Mouse (Mus musculus) liver, embryonic 14.5 days (tissue): Measurements from ENCODE around the gene Limd2. TPM values are rescaled to one million over a fixed set of nuclear protein-coding genes. Genes with fewer than 3 reads are reported as not detected.
A peak's percentile ranks its signal among the peaks of the same experiment; 100 is the strongest.
"Not testable (repeated sequence)": the region's sequence is repeated elsewhere in the genome, so short reads cannot be mapped to it uniquely, and the experiment has no call there.

Experiments used
- ATAC-seq: fragments of 200-750 bp; cut with Nextera tagmentation; 2 replicates; pipeline ENCODE4 v1.8.0; 2017; ENCODE audit warnings: moderate number of reproducible peaks, mild to moderate bottlenecking, moderate library complexity; ENCODE audit not compliant: insufficient read depth
- DNase-seq, 3 experiments: peaks; one replicate each; pipeline ENCODE4 v3.0.0-alpha.2; 2012 to 2013; ENCODE audit warnings: low read depth in 3 of 3, low spot score in 3 of 3
- H3K27ac ChIP-seq: fragments of 300-500 bp; sonication (generic); 2 replicates; pipeline ENCODE4 v1.5.1; 2014; ENCODE audit warnings: moderate library complexity, mild to moderate bottlenecking, control low read depth, inconsistent platforms
- H3K27me3 ChIP-seq: fragments of 300-500 bp; sonication (generic); 2 replicates; pipeline ENCODE4 v1.6.1; 2014; ENCODE audit warnings: mild to moderate bottlenecking, low read length, moderate library complexity; ENCODE audit not compliant: control insufficient read depth, insufficient read depth
- H3K36me3 ChIP-seq: fragments of 300-500 bp; sonication (generic); replicated peaks from 2 replicates; pipeline ENCODE4 v1.6.1; 2014; ENCODE audit warnings: low read depth; ENCODE audit not compliant: control insufficient read depth, insufficient read depth
- H3K4me1 ChIP-seq, 2 experiments: fragments of 200-500 bp in 1 of 2; fragments of 300-500 bp in 1 of 2; sonication (generic) in 1 of 2; replicated peaks; 2 replicates each; pipeline ENCODE4 v1.6.1; 2012 to 2014; ENCODE audit warnings: antibody characterized with exemption in 1 of 2, inconsistent platforms in 1 of 2, low read length in 1 of 2; ENCODE audit not compliant: control insufficient read depth in 2 of 2, insufficient read depth in 2 of 2
- H3K4me2 ChIP-seq: fragments of 300-500 bp; sonication (generic); 2 replicates; pipeline ENCODE4 v1.6.1; 2014; ENCODE audit warnings: low read depth, mild to moderate bottlenecking, control low read depth, moderate library complexity
- H3K4me3 ChIP-seq, 2 experiments: fragments of 200-500 bp in 1 of 2; fragments of 300-500 bp in 1 of 2; sonication (generic) in 1 of 2; 2 replicates each; pipeline ENCODE4 v1.5.1; 2012 to 2014; ENCODE audit warnings: low read depth in 2 of 2, low read length in 2 of 2, mild to moderate bottlenecking in 2 of 2, control low read depth in 1 of 2, inconsistent platforms in 1 of 2, moderate library complexity in 1 of 2; ENCODE audit not compliant: insufficient read depth in 1 of 2
- H3K9ac ChIP-seq: fragments of 300-500 bp; sonication (generic); replicated peaks from 2 replicates; pipeline ENCODE4 v1.6.1; 2014; ENCODE audit warnings: mild to moderate bottlenecking, control low read depth, moderate library complexity
- H3K9me3 ChIP-seq: fragments of 300-500 bp; sonication (generic); 2 replicates; pipeline ENCODE4 v1.6.1; 2016; ENCODE audit warnings: low read length, mixed read lengths; ENCODE audit not compliant: control insufficient read depth
- CTCF ChIP-seq: IDR thresholded peaks from 2 replicates; pipeline ENCODE4 v1.5.1; 2016; ENCODE audit warnings: antibody characterized with exemption, low read depth, control low read depth
- EP300 ChIP-seq: IDR thresholded peaks from 2 replicates; pipeline ENCODE4 v1.6.1; 2016; ENCODE audit warnings: antibody characterized with exemption, low read depth
- WGBS: fragments of 180-500 bp; shearing (Covaris S2); extraction: QIAGEN DNeasy Blood & Tissue Kit; methylation state at CpG from one replicate; pipeline ENCODE4 v1.1.7; 2014; ENCODE audit not compliant: insufficient replicate concordance; 5-methylcytosine and 5-hydroxymethylcytosine counted together
- polyA plus RNA-seq, 2 experiments: library from polyadenylated mRNA; depleted of rRNA in 1 of 2; stranded (reverse) in 1 of 2; unstranded in 1 of 2; fragments of >200 nt; fragmentation: Nextera tagmentation in 1 of 2; extraction: Ambion mirVana in 1 of 2; gene quantifications; 2 replicates each; pipeline versions ENCODE4 v1.2.1 to v1.2.3; 2012 to 2014

Limd2 gene
- 17.3 and 26.7 TPM in 2 replicates for polyA plus RNA-seq (2012; rRNA removed)
- 57.8 and 59.4 TPM in 2 replicates for polyA plus RNA-seq (2014; fragmentation: Nextera tagmentation; extraction: Ambion mirVana)

- Histone ChIP-seq H3K27me3 (no peaks in the 10 kb centered on the region; the same call in 1 of the 2 replicates), H3K27ac (peak within 1 kb of the TSS; percentile 41), H3K4me2 (peak within 1 kb of the TSS; percentile 92), H3K9ac (peak within 1 kb of the TSS; percentile 62), H3K4me3 (peak within 1 kb of the TSS; percentile 52 to 57), H3K4me1 (peaks cover 0 to 5% of the 10 kb centered on the region in 2 experiments; a peak in 1 of 4 replicates), H3K36me3 (no peaks in the 10 kb centered on the region), H3K9me3 (no peaks in the 10 kb centered on the region)
- peak; percentile 5; the same call in 1 of the 2 replicates for ATAC-seq
- 35% methylated on average over 22 of the region's 22 CpGs for WGBS
- no peak for DNase-seq
- peak; percentile 3; the same call in 1 of the 2 replicates for TF ChIP-seq CTCF
- TF ChIP-seq EP300 = no peak
Observed at GRCm38 (mm10) chr11:106160841-106161721, at the start of gene Limd2, which contains the start of gene Gm10840. Gene Limd2, minus strand, starts transcription at chr11:106160860. Gene Gm10840, plus strand, starts transcription at chr11:106160850.

- 45% methylated on average over 5 of the region's 5 CpGs for WGBS
- no peak within 1 kb of the TSS for H3K27ac ChIP-seq
- DNase-seq (no peak), ATAC-seq (no peak)
- no peak within 1 kb of the TSS for H3K4me3 ChIP-seq
- TF ChIP-seq CTCF (no peak), EP300 (no peak)
- H3K36me3 ChIP-seq = peaks cover 49% of the 10 kb centered on the region
- H3K27me3 ChIP-seq = no peaks in the 10 kb centered on the region
- H3K4me1 ChIP-seq = peaks cover 5 to 23% of the 10 kb centered on the region in 2 experiments
- H3K4me2 ChIP-seq = no peak within 1 kb of the TSS
- H3K9me3 ChIP-seq = no peaks in the 10 kb centered on the region
- no peak within 1 kb of the TSS for H3K9ac ChIP-seq
Observed at GRCm38 (mm10) chr11:106202123-106202465, 41.4 kb upstream of the Limd2 start, which contains the start of gene Strada. Gene Strada, minus strand, starts transcription at chr11:106202168.

GRCm38 (mm10) chr11:106201337-106202122 is 40.9 kb upstream of the Limd2 start:
- Histone ChIP-seq H3K4me2 (no peak overlapping the region), H3K9ac (no peak overlapping the region), H3K4me1 (peaks cover 5 to 23% of the 10 kb centered on the region in 2 experiments), H3K27ac (no peak overlapping the region), H3K9me3 (no peaks in the 10 kb centered on the region), H3K4me3 (no peak overlapping the region), H3K27me3 (no peaks in the 10 kb centered on the region), H3K36me3 (peaks cover 51% of the 10 kb centered on the region)
- TF ChIP-seq EP300 (peak; percentile 68), CTCF (no peak)
- ATAC-seq = peak; percentile 64; the same call in 1 of the 2 replicates
- 64% methylated on average over 19 of the region's 19 CpGs for WGBS
- DNase-seq = peak in 1 of 3 experiments; percentile 17

- 45% methylated on average over 6 of the region's 6 CpGs for WGBS
- no peak for ATAC-seq
- no peak for DNase-seq
- peaks cover 50% of the 10 kb centered on the region for H3K36me3 ChIP-seq
- no peak overlapping the region for H3K9ac ChIP-seq
- H3K27me3 ChIP-seq = no peaks in the 10 kb centered on the region
- H3K4me3 ChIP-seq = no peak overlapping the region
- no peaks in the 10 kb centered on the region for H3K9me3 ChIP-seq
- no peak overlapping the region for H3K4me2 ChIP-seq
- no peak overlapping the region for H3K27ac ChIP-seq
- no peak for TF ChIP-seq EP300
- no peak for TF ChIP-seq CTCF
- peaks cover 5 to 23% of the 10 kb centered on the region in 2 experiments for H3K4me1 ChIP-seq
Observed at GRCm38 (mm10) chr11:106200756-106201155, 40.1 kb upstream of the Limd2 start.

- H3K27me3 ChIP-seq, H3K27ac ChIP-seq, H3K9ac ChIP-seq, H3K4me2 ChIP-seq, DNase-seq, ATAC-seq, H3K4me3 ChIP-seq, H3K9me3 ChIP-seq: not testable (repeated sequence)
- Histone ChIP-seq H3K36me3 (peaks cover 44% of the 10 kb centered on the region), H3K4me1 (peaks cover 5 to 23% of the 10 kb centered on the region in 2 experiments)
- 84% methylated on average over 7 of the region's 7 CpGs for WGBS
Observed at GRCm38 (mm10) chr11:106199997-106200396, 39.3 kb upstream of the Limd2 start.
